Mouse (Mus musculus): ENCODE results near the gene Itprid2. TPM values are rescaled to one million over a fixed set of nuclear protein-coding genes. Genes with fewer than 3 reads are reported as not detected.

Itprid2 gene
- total and polyA plus RNA-seq, 2 experiments, result 5.9 to 21.4 TPM

DNA sequence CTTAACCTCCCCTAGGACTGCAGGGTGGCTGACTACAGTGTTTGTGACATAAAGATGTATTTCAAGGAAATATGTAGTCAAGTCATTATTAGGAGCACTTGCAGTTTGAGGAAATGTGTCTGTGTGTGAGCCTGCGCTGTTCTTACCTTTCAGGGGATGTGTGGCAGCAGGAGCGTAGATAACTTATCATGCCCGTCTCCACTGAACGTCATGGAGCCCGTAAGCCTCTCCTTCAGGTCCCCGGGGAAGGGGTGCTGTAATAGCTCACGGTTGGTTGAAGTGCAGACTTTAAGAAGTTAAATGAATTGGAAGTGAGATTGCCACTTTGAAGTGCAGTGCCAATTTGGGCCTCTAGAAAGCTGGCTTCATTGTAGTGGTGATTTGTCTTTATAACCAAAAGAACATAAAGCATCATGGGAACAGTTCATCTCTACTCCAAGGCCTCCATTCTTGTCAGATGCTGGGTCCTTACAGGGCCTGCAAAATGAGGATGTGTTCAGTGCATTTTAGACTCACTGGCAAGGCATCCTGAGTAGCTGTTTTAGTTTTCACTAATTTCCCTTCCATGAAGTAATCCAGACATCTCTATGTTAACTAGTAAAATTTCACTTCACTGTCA lies 26.4 kb downstream of the Itprid2 start:
- Histone ChIP-seq H3K4me3 (ENCODE audit: insufficient read depth, low read depth, low read length) (no peak overlapping the region), H3K36me3 (ENCODE audit: control insufficient read depth, insufficient read depth, low read length) (peaks cover 71% of the 10 kb centered on the region), H3K9ac (ENCODE audit: low read depth, low read length) (no peak overlapping the region), H3K27me3 (ENCODE audit: control insufficient read depth, insufficient read depth, low read length) (no peaks in the 10 kb centered on the region), H3K79me2 (ENCODE audit: control insufficient read depth, insufficient read depth, low read length) (peaks cover 11% of the 10 kb centered on the region; the same call in 1 of the 2 replicates), H3K27ac (replicated peaks; ENCODE audit: insufficient read depth, low read depth, low read length) (no peak overlapping the region), H3K4me1 (ENCODE audit: control insufficient read depth, insufficient read depth, low read length) (no peaks in the 10 kb centered on the region)
- WGBS, result 89% methylated on average over 7 of the region's 7 CpGs
- DNase-seq (ENCODE audit: extremely low read depth, low read depth, low spot score), result no peak
- TF ChIP-seq CTCF (IDR thresholded peaks at IDR 0.05; ENCODE audit: low read depth, low read length) (no peak), POLR2A (IDR thresholded peaks at IDR 0.05; ENCODE audit: extremely low read depth, insufficient read depth, low read length) (no peak)

DNA sequence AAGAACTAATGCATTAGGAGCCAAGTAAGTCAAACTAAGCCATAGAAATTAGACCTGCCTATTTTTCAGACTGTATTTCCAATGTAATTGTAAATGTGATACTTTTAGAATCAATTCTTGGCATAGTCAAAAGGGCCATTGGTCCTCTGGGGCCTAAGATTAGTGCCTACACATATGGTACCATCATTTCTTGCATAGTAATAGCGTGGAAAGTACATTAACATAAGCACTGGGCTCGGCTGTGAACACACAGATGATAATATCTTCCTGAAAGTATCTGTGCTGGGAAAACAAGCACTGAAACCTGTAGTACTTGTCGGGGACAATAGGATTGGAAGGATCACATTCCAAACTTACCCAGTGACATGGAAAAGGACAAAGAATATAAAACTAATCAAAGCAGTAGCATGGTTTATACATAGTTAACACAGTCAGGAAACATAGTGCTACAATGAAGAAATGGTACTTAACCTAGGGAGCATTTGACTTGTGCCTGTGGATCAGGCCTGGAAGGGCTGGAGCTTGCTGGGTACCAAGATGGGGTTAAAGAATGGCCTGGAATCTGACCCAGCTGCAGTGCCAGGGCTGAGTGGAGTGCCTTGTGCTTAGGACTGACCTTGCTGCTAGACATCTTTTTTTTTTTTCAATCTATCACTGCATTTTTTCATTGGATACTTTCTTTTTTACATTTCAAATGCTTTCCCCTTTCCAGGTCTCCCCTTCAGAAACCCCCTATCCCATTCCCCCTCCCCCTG lies 29.6 kb downstream of the Itprid2 start:
- H3K27me3 ChIP-seq (ENCODE audit: control insufficient read depth, insufficient read depth, low read length), result no peaks in the 10 kb centered on the region
- H3K4me1 ChIP-seq (ENCODE audit: control insufficient read depth, insufficient read depth, low read length), result no peaks in the 10 kb centered on the region
- peaks cover 3% of the 10 kb centered on the region; the same call in 1 of the 2 replicates for H3K79me2 ChIP-seq (ENCODE audit: control insufficient read depth, insufficient read depth, low read length)
- H3K4me3 ChIP-seq (ENCODE audit: insufficient read depth, low read depth, low read length), result no peak overlapping the region
- no peak overlapping the region for H3K9ac ChIP-seq (ENCODE audit: low read depth, low read length)
- H3K36me3 ChIP-seq (ENCODE audit: control insufficient read depth, insufficient read depth, low read length), result peaks cover 58% of the 10 kb centered on the region
- 93% methylated on average over 3 of the region's 3 CpGs for WGBS
- no peak for DNase-seq (ENCODE audit: extremely low read depth, low read depth, low spot score)
- no peak overlapping the region for H3K27ac ChIP-seq (replicated peaks; ENCODE audit: insufficient read depth, low read depth, low read length)
- TF ChIP-seq CTCF (IDR thresholded peaks at IDR 0.05; ENCODE audit: low read depth, low read length), result no peak
- no peak for TF ChIP-seq POLR2A (IDR thresholded peaks at IDR 0.05; ENCODE audit: extremely low read depth, insufficient read depth, low read length)

DNA sequence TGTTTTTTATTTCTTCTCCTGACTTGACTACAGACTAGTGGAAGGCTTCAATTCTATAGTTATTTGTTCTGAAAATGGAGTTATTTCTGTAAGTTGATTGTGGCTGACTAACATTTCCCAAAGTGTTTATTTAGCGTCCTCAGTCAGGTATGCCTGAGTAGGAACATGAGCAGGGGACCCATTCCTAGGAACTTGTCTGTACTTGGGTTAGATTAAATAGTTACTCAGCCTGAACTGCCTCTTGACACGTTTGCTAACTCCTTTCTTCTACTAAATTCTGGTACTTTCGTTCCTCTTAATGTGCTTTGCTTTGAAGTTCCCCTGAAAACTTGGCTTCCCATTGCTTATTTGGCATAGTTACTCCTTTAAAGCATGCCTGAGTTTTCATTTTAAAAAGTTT lies 30.3 kb downstream of the Itprid2 start:
- no peak for TF ChIP-seq POLR2A (IDR thresholded peaks at IDR 0.05; ENCODE audit: extremely low read depth, insufficient read depth, low read length)
- TF ChIP-seq CTCF (IDR thresholded peaks at IDR 0.05; ENCODE audit: low read depth, low read length), result no peak
- H3K4me1 ChIP-seq (ENCODE audit: control insufficient read depth, insufficient read depth, low read length), result no peaks in the 10 kb centered on the region
- H3K79me2 ChIP-seq (ENCODE audit: control insufficient read depth, insufficient read depth, low read length), result peaks cover 3% of the 10 kb centered on the region; the same call in 1 of the 2 replicates
- peaks cover 55% of the 10 kb centered on the region for H3K36me3 ChIP-seq (ENCODE audit: control insufficient read depth, insufficient read depth, low read length)
- WGBS, result 63% methylated on average over 3 of the region's 3 CpGs
- no peak overlapping the region for H3K27ac ChIP-seq (replicated peaks; ENCODE audit: insufficient read depth, low read depth, low read length)
- no peak overlapping the region for H3K4me3 ChIP-seq (ENCODE audit: insufficient read depth, low read depth, low read length)
- no peaks in the 10 kb centered on the region for H3K27me3 ChIP-seq (ENCODE audit: control insufficient read depth, insufficient read depth, low read length)
- DNase-seq (ENCODE audit: extremely low read depth, low read depth, low spot score), result no peak
- no peak overlapping the region for H3K9ac ChIP-seq (ENCODE audit: low read depth, low read length)

DNA sequence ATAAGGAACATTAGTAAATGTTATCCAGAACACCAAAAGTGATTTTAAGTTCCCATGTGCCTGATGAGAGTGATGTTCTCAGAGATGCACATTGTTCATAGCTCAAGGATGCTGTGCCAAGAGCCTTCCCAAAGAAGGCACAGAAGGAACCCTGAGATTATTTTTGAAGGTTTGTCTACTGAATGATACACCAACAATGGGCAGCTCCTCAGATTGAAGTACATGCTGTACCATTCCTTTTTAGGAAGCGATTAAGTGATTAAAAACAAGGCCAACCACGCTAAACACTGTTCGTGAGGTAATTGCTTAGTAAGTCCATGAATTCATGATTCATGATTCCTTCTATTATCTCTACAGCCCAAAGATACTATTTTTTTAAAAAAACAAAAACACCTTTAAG lies 40.1 kb downstream of the Itprid2 start:
- H3K27me3 ChIP-seq (ENCODE audit: control insufficient read depth, insufficient read depth, low read length), result no peaks in the 10 kb centered on the region
- H3K4me3 ChIP-seq (ENCODE audit: insufficient read depth, low read depth, low read length), result no peak overlapping the region
- WGBS, result 93% methylated on average over 3 of the region's 3 CpGs
- no peak overlapping the region for H3K27ac ChIP-seq (replicated peaks; ENCODE audit: insufficient read depth, low read depth, low read length)
- H3K79me2 ChIP-seq (ENCODE audit: control insufficient read depth, insufficient read depth, low read length), result no peaks in the 10 kb centered on the region
- no peak for DNase-seq (ENCODE audit: extremely low read depth, low read depth, low spot score)
- no peak overlapping the region for H3K9ac ChIP-seq (ENCODE audit: low read depth, low read length)
- TF ChIP-seq POLR2A (IDR thresholded peaks at IDR 0.05; ENCODE audit: extremely low read depth, insufficient read depth, low read length), result no peak
- TF ChIP-seq CTCF (IDR thresholded peaks at IDR 0.05; ENCODE audit: low read depth, low read length), result no peak
- no peaks in the 10 kb centered on the region for H3K4me1 ChIP-seq (ENCODE audit: control insufficient read depth, insufficient read depth, low read length)
- H3K36me3 ChIP-seq (ENCODE audit: control insufficient read depth, insufficient read depth, low read length), result peaks cover 31% of the 10 kb centered on the region

DNA sequence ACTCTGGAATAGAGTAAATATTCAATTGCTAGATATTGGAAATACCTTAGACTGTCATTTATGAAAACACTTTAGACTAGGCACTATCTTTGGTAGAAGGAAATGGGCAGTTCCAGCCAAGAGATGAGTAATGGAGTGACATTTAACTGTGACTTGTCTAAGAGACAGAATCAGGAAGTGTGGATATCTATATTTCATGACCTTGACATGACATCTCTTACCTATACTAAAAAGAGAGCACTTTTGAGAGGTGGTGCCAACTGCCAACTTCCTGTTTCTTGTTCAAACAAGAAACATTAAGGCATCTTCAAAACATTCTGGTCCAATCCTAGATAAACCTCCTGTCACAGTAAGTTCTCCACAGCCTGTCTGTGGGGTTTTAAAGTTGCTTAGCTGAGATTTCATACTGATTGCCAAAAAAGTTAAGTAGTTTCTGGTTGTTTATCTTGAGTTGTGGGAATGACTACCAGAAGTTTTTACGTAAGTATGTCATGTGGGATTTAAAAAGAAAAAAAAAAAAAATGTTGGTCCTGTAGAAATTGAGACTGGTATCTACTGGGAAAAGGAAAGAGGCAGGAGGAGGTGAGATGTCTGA lies 42.6 kb downstream of the Itprid2 start:
- peaks cover 21% of the 10 kb centered on the region for H3K36me3 ChIP-seq (ENCODE audit: control insufficient read depth, insufficient read depth, low read length)
- TF ChIP-seq POLR2A (IDR thresholded peaks at IDR 0.05; ENCODE audit: extremely low read depth, insufficient read depth, low read length), result no peak
- TF ChIP-seq CTCF (IDR thresholded peaks at IDR 0.05; ENCODE audit: low read depth, low read length), result no peak
- no peak overlapping the region for H3K27ac ChIP-seq (replicated peaks; ENCODE audit: insufficient read depth, low read depth, low read length)
- no peak overlapping the region for H3K4me3 ChIP-seq (ENCODE audit: insufficient read depth, low read depth, low read length)
- no peaks in the 10 kb centered on the region for H3K27me3 ChIP-seq (ENCODE audit: control insufficient read depth, insufficient read depth, low read length)
- H3K4me1 ChIP-seq (ENCODE audit: control insufficient read depth, insufficient read depth, low read length), result no peaks in the 10 kb centered on the region
- no peaks in the 10 kb centered on the region for H3K79me2 ChIP-seq (ENCODE audit: control insufficient read depth, insufficient read depth, low read length)
- WGBS, result 87% methylated on average over 1 of the region's 1 CpGs
- H3K9ac ChIP-seq (ENCODE audit: low read depth, low read length), result no peak overlapping the region
- no peak for DNase-seq (ENCODE audit: extremely low read depth, low read depth, low spot score)

Measured in liver, adult 2 months (tissue).